Mouse (Mus musculus): ENCODE measurements around the gene Smok2a. TPM values are rescaled to one million over a fixed set of nuclear protein-coding genes. Genes with fewer than 3 reads are reported as not detected.
"Not testable (repeated sequence)": the region's sequence is repeated elsewhere in the genome, so short reads cannot be mapped to it uniquely, and the experiment has no call there.

Smok2a gene
- total RNA-seq (2014; rRNA removed) (not detected in 2 replicates), polyA plus RNA-seq (2015; fragmentation: Nextera tagmentation; extraction: Ambion mirVana) (not detected in 2 replicates)

- TF ChIP-seq CTCF (IDR thresholded peaks at IDR 0.05): no peak
- Histone ChIP-seq H3K4me2 (ENCODE audit: low read depth, low read length, poor library complexity, severe bottlenecking) (no peak within 1 kb of the TSS), H3K4me3 (ENCODE audit: low read depth, low read length) (no peak within 1 kb of the TSS), H3K9me3 (ENCODE audit: low read length) (peaks cover 85% of the 10 kb centered on the region), H3K27ac (ENCODE audit: low read depth, low read length) (no peak within 1 kb of the TSS), H3K36me3 (ENCODE audit: insufficient read depth, low read length) (no peaks in the 10 kb centered on the region), H3K4me1 (ENCODE audit: insufficient read depth, low read length) (no peaks in the 10 kb centered on the region), H3K27me3 (ENCODE audit: insufficient read depth, low read length) (no peaks in the 10 kb centered on the region), H3K9ac (replicated peaks; ENCODE audit: low read length, poor library complexity, severe bottlenecking) (no peak within 1 kb of the TSS)
- DNase-seq (ENCODE audit: low spot score) (no peak), ATAC-seq (ENCODE audit: low FRiP score) (no peak)
- WGBS: 86% methylated on average over 3 of the region's 3 CpGs
Measured at GRCm38 (mm10) chr17:13220888-13221287, at the start of gene Smok2a. Smok2a (plus strand) TSS chr17:13221188.

GRCm38 (mm10) chr17:13173578-13173977, 47.4 kb upstream of the Smok2a start:
- H3K9ac ChIP-seq (replicated peaks; ENCODE audit: low read length, poor library complexity, severe bottlenecking); H3K4me2 ChIP-seq (ENCODE audit: low read depth, low read length, poor library complexity, severe bottlenecking); H3K9me3 ChIP-seq (ENCODE audit: low read length); H3K36me3 ChIP-seq (ENCODE audit: insufficient read depth, low read length); H3K4me3 ChIP-seq (ENCODE audit: low read depth, low read length); H3K27ac ChIP-seq (ENCODE audit: low read depth, low read length); H3K27me3 ChIP-seq (ENCODE audit: insufficient read depth, low read length); DNase-seq (ENCODE audit: low spot score); ATAC-seq (ENCODE audit: low FRiP score); H3K4me1 ChIP-seq (ENCODE audit: insufficient read depth, low read length): not testable (repeated sequence)
- 91% methylated on average over 6 of the region's 6 CpGs for WGBS

GRCm38 (mm10) chr17:13174029-13174428, 47.0 kb upstream of the Smok2a start:
- 0 out of 2 replicates have a peak, but pooled peaks have one; percentile 17 for TF ChIP-seq CTCF (IDR thresholded peaks at IDR 0.05)
- 56% methylated on average over 1 of the region's 3 CpGs for WGBS
- DNase-seq (ENCODE audit: low spot score); H3K9me3 ChIP-seq (ENCODE audit: low read length); H3K27ac ChIP-seq (ENCODE audit: low read depth, low read length); H3K9ac ChIP-seq (replicated peaks; ENCODE audit: low read length, poor library complexity, severe bottlenecking); H3K4me1 ChIP-seq (ENCODE audit: insufficient read depth, low read length); H3K27me3 ChIP-seq (ENCODE audit: insufficient read depth, low read length); ATAC-seq (ENCODE audit: low FRiP score); H3K4me3 ChIP-seq (ENCODE audit: low read depth, low read length); H3K4me2 ChIP-seq (ENCODE audit: low read depth, low read length, poor library complexity, severe bottlenecking); H3K36me3 ChIP-seq (ENCODE audit: insufficient read depth, low read length): not testable (repeated sequence)

DNA sequence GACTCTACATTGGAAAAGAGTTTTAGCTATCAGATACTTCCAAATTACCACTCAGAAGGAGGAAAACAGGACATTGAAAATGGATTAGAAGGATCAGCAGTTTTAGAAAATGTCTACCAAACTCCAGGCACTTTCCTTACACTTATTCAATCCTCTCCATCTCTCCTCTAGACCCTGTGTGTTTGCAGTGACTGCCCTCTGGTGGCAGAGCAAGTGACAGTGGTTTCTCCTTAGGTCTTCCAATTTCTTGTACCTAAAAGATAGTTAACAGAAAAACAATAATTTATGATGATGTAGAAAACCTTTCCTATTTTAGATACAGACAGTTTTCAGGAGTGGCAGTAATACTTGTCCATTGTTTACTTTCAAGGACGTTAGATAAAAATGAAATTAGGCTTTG, 45.4 kb upstream of the Smok2a start:
- H3K9ac ChIP-seq (replicated peaks; ENCODE audit: low read length, poor library complexity, severe bottlenecking); H3K27me3 ChIP-seq (ENCODE audit: insufficient read depth, low read length); H3K4me1 ChIP-seq (ENCODE audit: insufficient read depth, low read length); DNase-seq (ENCODE audit: low spot score); H3K27ac ChIP-seq (ENCODE audit: low read depth, low read length); H3K9me3 ChIP-seq (ENCODE audit: low read length); ATAC-seq (ENCODE audit: low FRiP score); H3K4me3 ChIP-seq (ENCODE audit: low read depth, low read length); H3K4me2 ChIP-seq (ENCODE audit: low read depth, low read length, poor library complexity, severe bottlenecking); H3K36me3 ChIP-seq (ENCODE audit: insufficient read depth, low read length): not testable (repeated sequence)
- WGBS: no CpG with 5 or more reads among the region's 1 CpGs

GRCm38 (mm10) chr17:13177796-13178195, 43.2 kb upstream of the Smok2a start:
- WGBS: 75% methylated on average over 1 of the region's 1 CpGs
- H3K36me3 ChIP-seq (ENCODE audit: insufficient read depth, low read length); H3K4me3 ChIP-seq (ENCODE audit: low read depth, low read length); H3K4me2 ChIP-seq (ENCODE audit: low read depth, low read length, poor library complexity, severe bottlenecking); H3K4me1 ChIP-seq (ENCODE audit: insufficient read depth, low read length); DNase-seq (ENCODE audit: low spot score); H3K27me3 ChIP-seq (ENCODE audit: insufficient read depth, low read length); H3K9ac ChIP-seq (replicated peaks; ENCODE audit: low read length, poor library complexity, severe bottlenecking); H3K27ac ChIP-seq (ENCODE audit: low read depth, low read length): not testable (repeated sequence)
- peak; percentile 10; the same call in 1 of the 2 replicates for ATAC-seq (ENCODE audit: low FRiP score)
- peaks cover 22% of the 10 kb centered on the region for H3K9me3 ChIP-seq (ENCODE audit: low read length)

- not testable (repeated sequence) for H3K4me1 ChIP-seq (ENCODE audit: insufficient read depth, low read length)
- 89% methylated on average over 4 of the region's 4 CpGs for WGBS
Measured at GRCm38 (mm10) chr17:13179021-13179420, 42.0 kb upstream of the Smok2a start.

GRCm38 (mm10) chr17:13180491-13180890, 40.5 kb upstream of the Smok2a start:
- peaks cover 30% of the 10 kb centered on the region for H3K9me3 ChIP-seq (ENCODE audit: low read length)
- ATAC-seq (ENCODE audit: low FRiP score); H3K4me3 ChIP-seq (ENCODE audit: low read depth, low read length); DNase-seq (ENCODE audit: low spot score); H3K36me3 ChIP-seq (ENCODE audit: insufficient read depth, low read length); H3K4me1 ChIP-seq (ENCODE audit: insufficient read depth, low read length); H3K27me3 ChIP-seq (ENCODE audit: insufficient read depth, low read length); H3K4me2 ChIP-seq (ENCODE audit: low read depth, low read length, poor library complexity, severe bottlenecking); H3K27ac ChIP-seq (ENCODE audit: low read depth, low read length); H3K9ac ChIP-seq (replicated peaks; ENCODE audit: low read length, poor library complexity, severe bottlenecking): not testable (repeated sequence)
- WGBS: 89% methylated on average over 5 of the region's 5 CpGs

More at GRCm38 (mm10) chr17:13179021-13179420, 42.0 kb upstream of the Smok2a start:
- H3K9ac ChIP-seq (replicated peaks; ENCODE audit: low read length, poor library complexity, severe bottlenecking); H3K4me3 ChIP-seq (ENCODE audit: low read depth, low read length); DNase-seq (ENCODE audit: low spot score); H3K27me3 ChIP-seq (ENCODE audit: insufficient read depth, low read length); H3K4me2 ChIP-seq (ENCODE audit: low read depth, low read length, poor library complexity, severe bottlenecking); H3K27ac ChIP-seq (ENCODE audit: low read depth, low read length); H3K36me3 ChIP-seq (ENCODE audit: insufficient read depth, low read length); ATAC-seq (ENCODE audit: low FRiP score): not testable (repeated sequence)
- H3K9me3 ChIP-seq (ENCODE audit: low read length): peaks cover 27% of the 10 kb centered on the region

GRCm38 (mm10) chr17:13182712-13183111, 38.3 kb upstream of the Smok2a start:
- peaks cover 49% of the 10 kb centered on the region for H3K9me3 ChIP-seq (ENCODE audit: low read length)
- 53% methylated on average over 2 of the region's 4 CpGs for WGBS
- H3K4me2 ChIP-seq (ENCODE audit: low read depth, low read length, poor library complexity, severe bottlenecking); H3K4me1 ChIP-seq (ENCODE audit: insufficient read depth, low read length); DNase-seq (ENCODE audit: low spot score); ATAC-seq (ENCODE audit: low FRiP score); H3K27ac ChIP-seq (ENCODE audit: low read depth, low read length); H3K9ac ChIP-seq (replicated peaks; ENCODE audit: low read length, poor library complexity, severe bottlenecking); H3K27me3 ChIP-seq (ENCODE audit: insufficient read depth, low read length); H3K4me3 ChIP-seq (ENCODE audit: low read depth, low read length); H3K36me3 ChIP-seq (ENCODE audit: insufficient read depth, low read length): not testable (repeated sequence)

- not testable (repeated sequence) for H3K9ac ChIP-seq (replicated peaks; ENCODE audit: low read length, poor library complexity, severe bottlenecking); H3K4me1 ChIP-seq (ENCODE audit: insufficient read depth, low read length); H3K27ac ChIP-seq (ENCODE audit: low read depth, low read length); DNase-seq (ENCODE audit: low spot score); H3K4me3 ChIP-seq (ENCODE audit: low read depth, low read length); ATAC-seq (ENCODE audit: low FRiP score); H3K27me3 ChIP-seq (ENCODE audit: insufficient read depth, low read length); H3K36me3 ChIP-seq (ENCODE audit: insufficient read depth, low read length); H3K4me2 ChIP-seq (ENCODE audit: low read depth, low read length, poor library complexity, severe bottlenecking)
- peaks cover 49% of the 10 kb centered on the region for H3K9me3 ChIP-seq (ENCODE audit: low read length)
- WGBS: 94% methylated on average over 4 of the region's 5 CpGs
Measured at GRCm38 (mm10) chr17:13184514-13184913, 36.5 kb upstream of the Smok2a start.
